Mouse (Mus musculus): ENCODE results near the gene Sp8.

DNA sequence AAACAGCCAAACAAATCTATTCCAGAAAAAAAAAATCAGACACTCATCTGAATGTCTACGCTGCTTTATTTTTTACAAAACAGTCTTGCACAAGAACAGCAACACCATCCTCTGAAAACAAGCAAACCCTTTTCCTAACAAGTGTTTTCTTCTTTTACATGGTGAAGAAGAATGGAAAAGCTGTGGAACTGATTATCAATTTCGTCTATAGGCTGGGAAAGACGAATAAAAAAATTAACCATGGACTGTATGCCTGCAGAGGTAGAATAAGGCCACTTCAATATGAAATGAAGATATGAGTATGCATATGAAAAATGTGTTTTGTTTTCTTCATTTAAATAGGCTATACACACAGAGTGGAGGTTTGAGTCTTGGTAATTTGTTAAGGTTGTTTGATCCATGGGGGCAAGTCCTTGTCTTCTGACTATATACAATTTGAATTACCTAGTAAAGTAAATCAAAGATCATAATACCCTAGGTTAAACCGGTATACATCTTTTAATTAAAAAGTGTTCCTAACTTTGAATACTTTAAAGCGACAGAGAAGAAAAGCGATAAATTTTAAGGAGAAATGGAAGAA lies 4.1 kb upstream of the Sp8 start:
- no peak for TF ChIP-seq CTCF (IDR thresholded peaks at IDR 0.05; ENCODE audit: insufficient read depth, low read length)
- TF ChIP-seq POLR2A (IDR thresholded peaks at IDR 0.05; ENCODE audit: borderline replicate concordance, extremely low read depth, low read depth, low read length): no peak

All from lung, adult 2 months (tissue).